Comparison of ENCODE assay signal across 9 mouse cellular contexts in the genomic region with DNA sequence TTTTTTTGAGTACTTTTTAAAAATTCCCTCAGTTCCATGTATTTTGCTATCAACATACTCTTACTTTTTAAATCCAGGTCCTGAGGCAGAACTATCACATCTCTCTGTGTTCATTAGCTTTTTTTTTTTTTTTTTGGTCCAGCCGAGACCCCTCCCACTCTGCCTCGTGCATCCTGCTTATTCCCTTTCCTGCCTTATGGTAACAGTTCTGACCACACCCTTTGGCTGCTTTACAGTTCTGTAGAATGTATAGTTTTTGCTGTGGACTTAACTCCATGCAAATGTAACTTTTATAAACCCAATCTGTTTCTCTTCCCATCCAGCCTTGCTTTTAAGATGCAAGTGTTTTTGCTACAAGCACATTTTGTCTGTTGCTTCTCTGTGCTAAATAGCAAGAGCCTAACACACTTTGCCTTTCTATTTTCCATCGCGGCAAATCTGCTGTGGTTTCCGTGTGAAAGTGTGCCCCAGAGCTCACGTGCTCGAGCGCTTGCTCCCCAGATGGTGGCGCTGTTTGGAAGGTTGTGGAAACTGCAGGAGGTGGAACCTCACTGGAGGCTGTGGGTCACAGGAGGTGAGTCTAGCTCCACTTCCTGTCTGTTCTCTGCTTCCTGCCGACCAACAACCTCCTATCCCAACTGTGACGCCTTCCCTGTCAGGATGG.
A peak's percentile ranks its signal among the peaks of the same experiment; 100 is the strongest.
DNase-seq lines count a peak whose midpoint lies in the region; ATAC-seq and TF ChIP-seq lines count a peak whose summit lies in the region.
"Had no signal": no experiment of that assay in that cellular context is flagged by ENCODE, and none has a peak within 500 bp of the region (broad histone marks: within the 10 kb centered on the region; RNA-seq: fewer than 3 reads in every experiment).

No protein-coding gene starts in this region.

- no peaks in the 10 kb centered on the region for H3K4me1 ChIP-seq in forebrain, embryonic 11.5 days (replicated peaks; ENCODE audit: control insufficient read depth, insufficient read depth, low read length)
- no peaks in the 10 kb centered on the region for H3K4me1 ChIP-seq in forebrain, embryonic 12.5 days
- H3K4me1 ChIP-seq in cortical plate, adult 2 months (ENCODE audit: control insufficient read depth, insufficient read depth, low read length), result peaks cover 2% of the 10 kb centered on the region
- H3K4me1 ChIP-seq: stomach, embryonic 15.5 days had no signal

- H3K9ac ChIP-seq in forebrain, embryonic 11.5 days (ENCODE audit: low read length), result no peak overlapping the region
- H3K9ac ChIP-seq in forebrain, embryonic 12.5 days, result no peak overlapping the region
- H3K9ac ChIP-seq: stomach, embryonic 15.5 days had no signal

- no peak overlapping the region for H3K4me3 ChIP-seq in forebrain, embryonic 11.5 days (ENCODE audit: low read depth, low read length)
- no peak overlapping the region for H3K4me3 ChIP-seq in forebrain, embryonic 12.5 days (replicated peaks)
- H3K4me3 ChIP-seq in cortical plate, adult 2 months (ENCODE audit: insufficient read depth, low read length), result no peak overlapping the region
- H3K4me3 ChIP-seq in layer of hippocampus, adult 2 months, result peak overlapping the region; percentile 12; the same call in 1 of the 2 replicates
- H3K4me3 ChIP-seq: stomach, embryonic 15.5 days had no signal

- ATAC-seq in forebrain, embryonic 11.5 days (replicated peaks; ENCODE audit: low FRiP score), result no peak
- ATAC-seq in forebrain, embryonic 12.5 days (ENCODE audit: low FRiP score), result no peak

- no peak overlapping the region for H3K4me2 ChIP-seq in forebrain, embryonic 11.5 days (ENCODE audit: low read depth, low read length, severe bottlenecking)
- H3K4me2 ChIP-seq in forebrain, embryonic 12.5 days, result no peak overlapping the region
- H3K4me2 ChIP-seq: stomach, embryonic 15.5 days had no signal

- TF ChIP-seq POLR2A in cortical plate, adult 2 months (IDR thresholded peaks at IDR 0.05; ENCODE audit: extremely low read depth, insufficient read depth, low read length), result no peak

- peak; percentile 52 for DNase-seq in forebrain, embryonic 11.5 days (ENCODE audit: low spot score)
- DNase-seq in T-cell, adult 2 months (ENCODE audit: low spot score), result peak; percentile 15
- peak; percentile 17 to 41 for DNase-seq in heart, adult 9 months (ENCODE audit: low spot score in 2 of 2)
- DNase-seq in layer of hippocampus, adult 2 months (ENCODE audit: low spot score in 2 of 2), result peak in 1 of 2 experiments; percentile 39
- DNase-seq in lung, postnatal 4 days, result peak; percentile 57 to 68
- peak; percentile 81 for DNase-seq in thymus, postnatal 4 days

- no peaks in the 10 kb centered on the region for H3K27me3 ChIP-seq in forebrain, embryonic 11.5 days (ENCODE audit: control insufficient read depth, insufficient read depth, low read length)
- no peaks in the 10 kb centered on the region for H3K27me3 ChIP-seq in forebrain, embryonic 12.5 days
- H3K27me3 ChIP-seq: stomach, embryonic 15.5 days had no signal

- 68% methylated on average over 11 of the region's 11 CpGs for WGBS in forebrain, embryonic 11.5 days
- 74% methylated on average over 11 of the region's 11 CpGs for WGBS in forebrain, embryonic 12.5 days

- H3K9me3 ChIP-seq in forebrain, embryonic 11.5 days (ENCODE audit: control insufficient read depth, low read length), result no peaks in the 10 kb centered on the region
- H3K9me3 ChIP-seq in forebrain, embryonic 12.5 days, result no peaks in the 10 kb centered on the region
- H3K9me3 ChIP-seq: stomach, embryonic 15.5 days had no signal

- H3K27ac ChIP-seq in forebrain, embryonic 11.5 days (ENCODE audit: low read depth, low read length), result no peak overlapping the region
- no peak overlapping the region for H3K27ac ChIP-seq in forebrain, embryonic 12.5 days
- no peak overlapping the region for H3K27ac ChIP-seq in cortical plate, adult 2 months (ENCODE audit: insufficient read depth, low read length)
- peak overlapping the region; percentile 8; the same call in 1 of the 2 replicates for H3K27ac ChIP-seq in layer of hippocampus, adult 2 months
- H3K27ac ChIP-seq: stomach, embryonic 15.5 days had no signal

- TF ChIP-seq CTCF in cortical plate, adult 2 months (IDR thresholded peaks at IDR 0.05; ENCODE audit: extremely low read depth, insufficient read depth, low read length), result peak; percentile 53
- TF ChIP-seq CTCF in layer of hippocampus, adult 2 months (conservative IDR thresholded peaks at IDR 0.05), result peak; percentile 75

- H3K36me3 ChIP-seq in forebrain, embryonic 11.5 days (ENCODE audit: control insufficient read depth, insufficient read depth, low read length), result no peaks in the 10 kb centered on the region
- H3K36me3 ChIP-seq in forebrain, embryonic 12.5 days (replicated peaks), result no peaks in the 10 kb centered on the region
- H3K36me3 ChIP-seq: stomach, embryonic 15.5 days had no signal
